Mouse (Mus musculus) heart, postnatal 0 days (tissue): ENCODE data around the gene Sh2d3c.

Experiments
- CTCF ChIP-seq: IDR thresholded peaks from 2 replicates; pipeline ENCODE4 v1.5.1; 2016; ENCODE audit warnings: antibody characterized with exemption, control low read depth, low read depth
- EP300 ChIP-seq: IDR thresholded peaks from 2 replicates; pipeline ENCODE4 v1.6.1; 2016; ENCODE audit warnings: antibody characterized with exemption, low read depth

DNA sequence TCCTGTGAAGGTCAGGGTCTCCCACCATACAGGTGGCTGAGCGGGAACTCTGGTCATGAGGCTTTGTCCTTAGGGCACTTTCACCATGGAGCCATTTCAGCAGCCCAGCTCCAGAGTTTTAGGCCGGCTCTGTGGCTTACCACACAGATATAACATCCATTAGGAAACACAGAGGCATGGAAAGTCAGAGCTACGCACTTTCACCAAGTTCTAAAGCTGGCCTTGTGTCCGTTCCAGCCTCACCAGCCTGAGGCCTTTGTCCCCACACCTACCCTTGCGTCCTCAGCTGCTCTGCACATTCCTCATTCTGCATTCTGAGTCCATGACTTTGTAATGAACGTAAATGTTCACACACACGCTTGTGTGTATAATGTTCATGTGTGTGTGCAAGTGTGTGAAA, 15.8 kb upstream of the Sh2d3c start:
- TF ChIP-seq EP300: no peak
- TF ChIP-seq CTCF: no peak
